Mouse (Mus musculus): ENCODE measurements around the gene Hoxa1. TPM values are rescaled to one million over a fixed set of nuclear protein-coding genes. Genes with fewer than 3 reads are reported as not detected.

Hoxa1 gene
- polyA plus RNA-seq, 1 experiment from 2014 or later: 0.59 TPM

DNA sequence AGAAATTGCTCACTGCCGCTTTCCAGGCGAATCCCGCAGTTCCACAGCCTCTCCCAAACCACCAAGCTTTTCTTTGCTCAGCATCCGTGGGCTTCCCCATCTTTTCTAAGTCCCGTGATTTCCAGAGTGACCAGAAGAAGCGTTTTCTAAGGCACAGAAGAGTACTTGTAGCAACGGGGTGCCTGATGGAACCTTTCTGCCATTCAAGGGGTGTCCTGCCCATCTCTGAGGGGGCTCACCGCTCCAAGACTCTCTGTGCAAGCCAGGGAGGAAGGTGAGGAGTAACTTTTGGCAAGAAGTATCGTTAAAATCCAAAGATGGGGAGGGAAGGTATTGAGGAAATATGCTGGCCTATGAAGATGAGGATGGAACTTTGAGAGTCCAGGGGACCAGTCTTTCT is 19.7 kb upstream of the Hoxa1 start:
- no peaks in the 10 kb centered on the region for H3K36me3 ChIP-seq
- no peak for ATAC-seq (replicated peaks; ENCODE audit: insufficient number of reproducible peaks, insufficient read depth, low FRiP score, low read depth)
- no peaks in the 10 kb centered on the region for H3K9me3 ChIP-seq (replicated peaks)
- peaks cover 99% of the 10 kb centered on the region for H3K27me3 ChIP-seq
- peaks cover 4% of the 10 kb centered on the region for H3K4me1 ChIP-seq (replicated peaks)
- H3K27ac ChIP-seq: no peak overlapping the region
- peak overlapping the region; percentile 51 for H3K4me3 ChIP-seq
- WGBS: 8% methylated on average over 9 of the region's 9 CpGs
- peak overlapping the region; percentile 21; the same call in 1 of the 2 replicates for H3K9ac ChIP-seq
- peak overlapping the region; percentile 37 for H3K4me2 ChIP-seq

DNA sequence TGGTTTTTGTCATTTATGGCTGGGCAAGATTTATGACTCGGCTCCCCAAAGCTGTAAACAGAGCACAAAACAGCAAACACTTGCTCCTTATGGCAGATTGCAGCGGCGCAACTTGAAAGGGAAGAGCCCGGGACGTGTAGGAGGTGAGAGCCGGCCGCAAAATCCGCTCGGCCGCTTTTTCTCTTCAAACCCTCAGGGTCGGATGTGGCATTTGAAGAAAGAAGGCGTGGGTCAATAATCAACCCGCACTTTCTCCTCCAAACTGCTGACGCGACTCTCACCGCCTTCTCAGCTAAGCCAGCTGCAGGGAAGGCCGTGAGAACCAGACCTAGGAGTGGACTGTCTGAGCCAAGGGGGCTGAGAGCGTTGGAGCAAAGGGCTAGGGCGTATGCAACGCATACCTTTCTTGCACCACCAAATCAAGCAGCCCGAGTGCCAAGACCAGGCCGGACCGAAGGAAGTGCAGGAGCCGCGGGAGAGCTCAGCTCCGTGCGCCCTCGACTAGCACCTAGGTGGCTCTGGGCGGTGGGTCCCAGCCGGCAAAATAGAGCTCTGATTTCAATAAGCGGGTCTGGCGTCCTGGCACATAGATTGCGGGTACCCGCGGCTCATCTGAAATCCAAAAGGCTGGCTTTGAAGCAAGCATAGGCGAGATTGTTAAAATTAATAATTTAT is 19.1 kb upstream of the Hoxa1 start, which contains the start of gene 5730596B20Rik:
Gene 5730596B20Rik, plus strand, starts transcription at position 438 of the 675 bp plus-strand sequence.
- ATAC-seq (replicated peaks; ENCODE audit: insufficient number of reproducible peaks, insufficient read depth, low FRiP score, low read depth): no peak
- WGBS: 3% methylated on average over 36 of the region's 36 CpGs
- Histone ChIP-seq H3K4me3 (peak within 1 kb of the TSS; percentile 51), H3K9me3 (replicated peaks) (no peaks in the 10 kb centered on the region), H3K4me2 (peak within 1 kb of the TSS; percentile 37), H3K27me3 (peaks cover 99% of the 10 kb centered on the region), H3K27ac (peak within 1 kb of the TSS; percentile 68), H3K9ac (peak within 1 kb of the TSS; percentile 38), H3K4me1 (replicated peaks) (peaks cover 10% of the 10 kb centered on the region), H3K36me3 (no peaks in the 10 kb centered on the region)

DNA sequence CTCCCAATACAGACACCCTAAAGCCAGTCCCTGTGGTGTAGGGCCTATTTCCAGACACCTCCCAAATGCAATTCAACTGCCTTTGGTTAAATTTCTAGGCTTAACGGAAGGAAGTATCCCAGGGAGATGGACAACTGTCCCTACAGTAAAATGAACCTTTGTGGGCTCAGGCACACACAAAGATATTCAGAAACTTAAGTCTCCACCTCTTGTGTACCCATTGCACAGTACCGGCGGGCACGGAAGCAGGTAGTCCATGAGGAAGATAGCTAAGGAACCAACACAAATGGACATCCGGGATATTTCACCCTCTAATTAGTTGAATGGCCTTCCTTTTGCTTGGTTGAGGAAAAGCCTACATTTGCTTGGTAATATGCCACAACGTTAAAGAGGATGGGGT is 18.3 kb upstream of the Hoxa1 start:
- ATAC-seq (replicated peaks; ENCODE audit: insufficient number of reproducible peaks, insufficient read depth, low FRiP score, low read depth): no peak
- WGBS: 2% methylated on average over 6 of the region's 6 CpGs

DNA sequence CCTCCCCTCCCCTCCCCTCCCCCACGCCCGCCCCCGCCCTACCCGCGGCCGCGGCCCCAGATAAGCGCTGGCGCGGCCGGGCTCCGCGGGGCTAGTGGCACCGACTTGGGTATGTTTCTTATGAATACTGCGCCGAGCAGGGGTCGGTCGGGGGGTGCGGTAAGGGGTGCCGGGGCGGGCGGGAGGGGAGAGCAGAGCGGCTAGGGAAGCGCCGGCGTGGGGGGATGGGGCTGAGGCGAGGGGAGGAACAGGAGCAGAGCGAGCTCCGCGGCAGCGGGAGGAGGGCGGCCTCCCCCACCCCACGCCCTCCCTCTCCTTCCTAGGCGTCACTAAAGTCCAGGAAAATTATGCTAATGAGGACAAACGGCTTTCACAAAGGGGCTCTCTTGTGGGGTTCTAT is 17.7 kb upstream of the Hoxa1 start:
- ATAC-seq (replicated peaks; ENCODE audit: insufficient number of reproducible peaks, insufficient read depth, low FRiP score, low read depth): no peak
- Histone ChIP-seq H3K4me1 (replicated peaks) (peaks cover 11% of the 10 kb centered on the region), H3K4me2 (peak overlapping the region; percentile 37), H3K4me3 (peak overlapping the region; percentile 51), H3K27ac (peak overlapping the region; percentile 80), H3K36me3 (no peaks in the 10 kb centered on the region), H3K27me3 (peaks cover 99% of the 10 kb centered on the region), H3K9ac (peak overlapping the region; percentile 52; the same call in 1 of the 2 replicates), H3K9me3 (replicated peaks) (no peaks in the 10 kb centered on the region)
- WGBS: 0% methylated on average over 11 of the region's 35 CpGs

More for the DNA sequence above, 18.3 kb upstream of the Hoxa1 start:
- H3K27me3 ChIP-seq: peaks cover 99% of the 10 kb centered on the region
- peaks cover 11% of the 10 kb centered on the region for H3K4me1 ChIP-seq (replicated peaks)
- H3K9ac ChIP-seq: no peak overlapping the region
- peak overlapping the region; percentile 37 for H3K4me2 ChIP-seq
- no peaks in the 10 kb centered on the region for H3K36me3 ChIP-seq
- H3K9me3 ChIP-seq (replicated peaks): no peaks in the 10 kb centered on the region
- peak overlapping the region; percentile 51 for H3K4me3 ChIP-seq
- H3K27ac ChIP-seq: peak overlapping the region; percentile 68

DNA sequence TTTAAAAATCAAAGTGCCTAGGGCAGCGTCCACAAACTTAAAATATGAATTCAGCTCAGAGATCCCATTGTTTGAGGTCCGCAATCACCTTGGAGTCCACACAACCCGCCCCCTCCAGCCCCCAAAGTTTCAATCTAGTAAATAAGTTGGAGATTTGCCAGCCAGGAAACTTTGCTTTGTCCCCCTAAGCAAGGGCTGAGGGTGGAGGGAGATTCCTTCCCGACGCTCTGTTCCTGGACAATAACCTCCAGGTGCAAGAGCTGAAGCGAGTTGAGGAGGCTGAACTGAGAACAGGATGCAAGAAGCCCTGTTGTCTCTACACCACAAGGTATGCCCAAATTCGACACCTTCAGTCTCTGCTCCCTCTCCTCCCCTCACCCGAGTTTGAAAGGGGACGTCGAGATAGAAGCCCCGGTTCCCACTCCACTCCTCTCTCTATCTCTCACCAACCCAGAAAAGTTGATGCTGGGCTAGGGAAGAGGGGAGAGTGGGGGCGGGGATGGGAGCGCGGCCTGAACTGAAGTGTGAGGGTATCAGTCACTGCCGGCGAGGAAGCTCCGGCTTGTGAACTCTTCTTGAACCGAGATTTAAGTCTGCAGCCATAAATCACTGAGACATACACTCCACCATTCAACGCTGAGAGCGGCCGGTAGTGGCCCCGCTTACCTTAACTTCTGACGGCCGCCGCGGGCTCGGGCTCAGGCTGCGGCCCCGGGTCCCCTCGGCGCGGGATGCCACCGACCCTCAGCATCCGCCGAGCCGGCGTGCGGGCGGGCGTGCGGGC is 17.0 kb upstream of the Hoxa1 start:
- Histone ChIP-seq H3K4me3 (peak overlapping the region; percentile 51), H3K4me1 (replicated peaks) (peaks cover 15% of the 10 kb centered on the region), H3K27me3 (peaks cover 99% of the 10 kb centered on the region), H3K9me3 (replicated peaks) (no peaks in the 10 kb centered on the region), H3K4me2 (peak overlapping the region; percentile 37), H3K36me3 (no peaks in the 10 kb centered on the region), H3K27ac (peak overlapping the region; percentile 80), H3K9ac (peak overlapping the region; percentile 52)
- no peak for ATAC-seq (replicated peaks; ENCODE audit: insufficient number of reproducible peaks, insufficient read depth, low FRiP score, low read depth)
- WGBS: 3% methylated on average over 40 of the region's 41 CpGs

DNA sequence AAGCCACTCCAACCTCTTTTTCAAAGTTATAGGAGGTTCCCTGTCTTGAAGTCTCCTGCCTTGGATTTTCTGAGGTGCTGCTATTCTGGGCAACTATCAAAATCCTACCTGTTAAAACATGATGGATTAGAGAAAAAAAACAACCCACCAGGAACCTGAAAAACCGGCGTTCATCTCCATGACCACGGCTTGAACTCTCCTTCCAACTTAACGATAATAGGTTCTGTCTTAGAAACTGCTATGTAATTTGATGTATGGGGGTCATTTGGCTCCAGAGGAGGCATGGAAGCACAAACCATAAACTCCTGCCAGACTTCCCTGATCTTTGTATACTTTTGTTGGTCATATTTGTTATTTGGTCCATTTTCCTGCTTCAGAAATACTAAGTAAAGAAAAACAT is 15.5 kb upstream of the Hoxa1 start:
- H3K36me3 ChIP-seq: no peaks in the 10 kb centered on the region
- no peak overlapping the region for H3K9ac ChIP-seq
- H3K4me3 ChIP-seq: peak overlapping the region; percentile 32; the same call in 1 of the 2 replicates
- 8% methylated on average over 4 of the region's 4 CpGs for WGBS
- peaks cover 20% of the 10 kb centered on the region for H3K4me1 ChIP-seq (replicated peaks)
- no peaks in the 10 kb centered on the region for H3K9me3 ChIP-seq (replicated peaks)
- ATAC-seq (replicated peaks; ENCODE audit: insufficient number of reproducible peaks, insufficient read depth, low FRiP score, low read depth): no peak
- peak overlapping the region; percentile 44; the same call in 1 of the 2 replicates for H3K4me2 ChIP-seq
- H3K27ac ChIP-seq: peak overlapping the region; percentile 70; the same call in 1 of the 2 replicates
- H3K27me3 ChIP-seq: peaks cover 96% of the 10 kb centered on the region

DNA sequence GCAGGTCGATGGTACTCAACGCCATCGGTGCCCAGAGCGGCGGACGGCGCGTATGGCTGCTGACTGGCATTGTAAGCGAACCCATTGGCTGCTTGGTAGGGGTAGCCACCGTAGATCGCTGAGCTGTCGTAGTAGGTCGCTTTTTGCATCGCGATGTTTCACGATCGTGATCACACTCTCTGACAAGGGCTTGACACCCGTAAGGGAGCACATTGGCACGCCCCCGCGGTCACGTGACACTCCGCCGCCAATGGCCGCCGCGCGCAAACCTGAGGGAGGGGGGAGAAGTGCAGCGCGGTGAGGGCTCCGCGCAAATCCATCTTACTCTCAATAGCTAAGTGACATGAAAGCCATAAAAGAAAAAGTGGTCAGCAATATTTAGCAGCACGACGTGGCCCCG is 14.4 kb upstream of the Hoxa1 start:
- H3K36me3 ChIP-seq: no peaks in the 10 kb centered on the region
- H3K4me2 ChIP-seq: peak overlapping the region; percentile 44
- H3K4me1 ChIP-seq (replicated peaks): peaks cover 21% of the 10 kb centered on the region
- peak overlapping the region; percentile 70; the same call in 1 of the 2 replicates for H3K27ac ChIP-seq
- H3K9me3 ChIP-seq (replicated peaks): no peaks in the 10 kb centered on the region
- H3K27me3 ChIP-seq: peaks cover 96% of the 10 kb centered on the region
- no peak overlapping the region for H3K9ac ChIP-seq
- peak overlapping the region; percentile 32 for H3K4me3 ChIP-seq
- peak; percentile 20 for ATAC-seq (replicated peaks; ENCODE audit: insufficient number of reproducible peaks, insufficient read depth, low FRiP score, low read depth)
- WGBS: under 1% methylated on average over 35 of the region's 35 CpGs

DNA sequence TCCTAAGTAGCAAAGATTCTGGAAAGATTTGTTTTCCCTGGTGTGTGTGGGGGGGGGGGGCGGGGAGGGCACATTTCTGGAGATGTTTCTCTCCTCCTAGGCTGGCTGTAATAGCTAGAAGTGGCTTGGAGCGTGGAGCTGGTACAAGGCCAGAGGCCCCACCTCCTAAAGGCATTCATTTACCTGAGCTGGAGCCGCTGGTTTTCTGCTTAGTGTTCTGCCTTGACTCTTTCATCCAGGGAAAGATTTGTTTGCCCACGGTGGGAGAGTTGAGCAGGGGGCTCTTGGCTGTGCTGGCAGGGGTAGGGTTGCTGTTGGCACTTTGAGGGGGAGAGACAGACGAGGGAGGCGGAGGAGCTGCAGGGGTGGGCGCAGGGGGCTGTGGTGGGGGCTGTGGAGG is 13.8 kb upstream of the Hoxa1 start:
- Histone ChIP-seq H3K9me3 (replicated peaks) (no peaks in the 10 kb centered on the region), H3K27me3 (peaks cover 96% of the 10 kb centered on the region), H3K4me3 (peak overlapping the region; percentile 32; the same call in 1 of the 2 replicates), H3K36me3 (no peaks in the 10 kb centered on the region), H3K4me2 (peak overlapping the region; percentile 44), H3K4me1 (replicated peaks) (peaks cover 21% of the 10 kb centered on the region), H3K9ac (no peak overlapping the region), H3K27ac (peak overlapping the region; percentile 58; the same call in 1 of the 2 replicates)
- 22% methylated on average over 7 of the region's 7 CpGs for WGBS
- ATAC-seq (replicated peaks; ENCODE audit: insufficient number of reproducible peaks, insufficient read depth, low FRiP score, low read depth): no peak

DNA sequence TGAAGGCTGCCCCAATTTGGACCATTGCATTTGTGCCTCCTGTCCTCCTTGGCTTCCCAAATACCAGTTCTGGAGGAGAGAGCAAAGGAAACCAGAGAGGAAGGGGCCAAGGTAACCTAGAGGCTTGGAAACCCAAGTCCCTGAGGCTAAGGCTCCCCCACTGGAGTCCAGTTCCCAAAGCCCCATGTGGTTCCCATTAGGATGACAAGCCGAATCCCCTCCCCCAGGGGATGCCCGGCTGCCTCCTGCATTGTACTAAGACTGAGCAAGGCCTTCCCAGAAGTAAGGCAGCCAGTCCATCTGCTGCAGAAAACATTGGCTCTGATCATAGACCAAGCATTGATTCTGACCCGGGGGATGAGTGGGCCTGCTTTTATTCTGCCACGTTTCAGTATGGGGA is 13.2 kb upstream of the Hoxa1 start:
- no peak overlapping the region for H3K4me3 ChIP-seq
- no peak overlapping the region for H3K9ac ChIP-seq
- H3K4me2 ChIP-seq: peak overlapping the region; percentile 44; the same call in 1 of the 2 replicates
- peak overlapping the region; percentile 37 for H3K27ac ChIP-seq
- 12% methylated on average over 4 of the region's 4 CpGs for WGBS
- no peaks in the 10 kb centered on the region for H3K36me3 ChIP-seq
- no peak for ATAC-seq (replicated peaks; ENCODE audit: insufficient number of reproducible peaks, insufficient read depth, low FRiP score, low read depth)
- H3K4me1 ChIP-seq (replicated peaks): peaks cover 21% of the 10 kb centered on the region
- H3K27me3 ChIP-seq: peaks cover 96% of the 10 kb centered on the region
- no peaks in the 10 kb centered on the region for H3K9me3 ChIP-seq (replicated peaks)

DNA sequence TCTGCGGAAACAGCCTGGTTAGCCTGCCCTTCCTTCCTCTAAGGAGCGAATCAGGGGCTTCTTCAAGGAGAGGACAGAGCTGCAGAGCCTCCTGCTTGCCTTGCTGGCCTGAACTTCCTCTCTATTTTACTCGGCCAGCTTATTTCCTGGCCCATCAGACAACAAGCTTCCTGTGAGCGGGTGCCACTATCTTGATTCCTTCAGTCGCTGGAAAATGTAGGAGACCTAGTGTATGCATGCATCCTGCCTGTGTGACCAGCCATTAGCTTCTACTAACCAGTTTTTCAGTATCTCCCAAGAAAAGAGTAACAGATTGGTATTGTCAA is 12.7 kb upstream of the Hoxa1 start:
- Histone ChIP-seq H3K27ac (peak overlapping the region; percentile 37), H3K27me3 (peaks cover 96% of the 10 kb centered on the region), H3K9ac (no peak overlapping the region), H3K4me2 (peak overlapping the region; percentile 45; the same call in 1 of the 2 replicates), H3K36me3 (no peaks in the 10 kb centered on the region), H3K4me3 (no peak overlapping the region), H3K9me3 (replicated peaks) (no peaks in the 10 kb centered on the region), H3K4me1 (replicated peaks) (peaks cover 21% of the 10 kb centered on the region)
- 6% methylated on average over 5 of the region's 5 CpGs for WGBS
- no peak for ATAC-seq (replicated peaks; ENCODE audit: insufficient number of reproducible peaks, insufficient read depth, low FRiP score, low read depth)

DNA sequence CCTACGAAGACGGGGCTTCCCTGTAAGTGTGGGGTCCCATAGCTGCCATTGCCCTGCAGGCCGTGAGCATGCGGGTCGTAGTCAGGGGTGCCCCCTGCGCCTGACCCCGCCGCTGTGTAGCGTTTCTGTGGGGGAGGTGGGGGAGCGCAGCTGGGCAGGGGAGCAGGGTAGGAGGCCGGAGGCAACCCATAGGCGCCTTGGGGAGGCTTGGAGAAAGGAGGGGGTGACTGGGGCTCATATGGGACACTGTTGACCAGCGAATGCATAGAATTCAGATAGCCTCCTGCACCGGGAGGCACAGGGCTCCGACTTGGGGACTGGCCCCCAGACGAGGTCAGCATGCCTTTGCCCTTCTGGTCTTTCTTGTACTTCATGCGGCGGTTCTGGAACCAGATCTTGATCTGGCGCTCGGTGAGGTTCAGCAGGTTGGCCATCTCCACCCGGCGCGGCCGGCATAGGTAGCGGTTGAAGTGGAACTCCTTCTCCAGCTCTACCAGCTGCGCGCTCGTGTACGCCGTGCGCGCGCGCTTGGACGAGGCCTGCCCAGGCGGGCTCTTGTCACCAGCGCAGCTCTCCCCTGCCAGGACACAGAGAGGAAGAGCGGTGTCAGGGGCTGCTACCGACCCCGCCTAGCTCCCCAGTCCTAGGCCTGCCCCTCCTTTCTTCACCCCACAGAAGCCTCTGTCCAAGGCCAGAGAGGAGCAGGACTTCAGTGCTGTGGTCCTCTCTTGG is 12.2 kb upstream of the Hoxa1 start:
- Histone ChIP-seq H3K27me3 (peaks cover 96% of the 10 kb centered on the region), H3K4me3 (peak overlapping the region; percentile 10), H3K27ac (peak overlapping the region; percentile 37), H3K9ac (peak overlapping the region; percentile 10; the same call in 1 of the 2 replicates), H3K9me3 (replicated peaks) (no peaks in the 10 kb centered on the region), H3K4me1 (replicated peaks) (peaks cover 21% of the 10 kb centered on the region), H3K36me3 (no peaks in the 10 kb centered on the region), H3K4me2 (peak overlapping the region; percentile 45)
- WGBS: 6% methylated on average over 40 of the region's 40 CpGs
- no peak for ATAC-seq (replicated peaks; ENCODE audit: insufficient number of reproducible peaks, insufficient read depth, low FRiP score, low read depth)

All from heart, embryonic 15.5 days (tissue).